Mouse (Mus musculus): ENCODE results near the gene Fbxw8.

The Fbxw8 gene

DNA sequence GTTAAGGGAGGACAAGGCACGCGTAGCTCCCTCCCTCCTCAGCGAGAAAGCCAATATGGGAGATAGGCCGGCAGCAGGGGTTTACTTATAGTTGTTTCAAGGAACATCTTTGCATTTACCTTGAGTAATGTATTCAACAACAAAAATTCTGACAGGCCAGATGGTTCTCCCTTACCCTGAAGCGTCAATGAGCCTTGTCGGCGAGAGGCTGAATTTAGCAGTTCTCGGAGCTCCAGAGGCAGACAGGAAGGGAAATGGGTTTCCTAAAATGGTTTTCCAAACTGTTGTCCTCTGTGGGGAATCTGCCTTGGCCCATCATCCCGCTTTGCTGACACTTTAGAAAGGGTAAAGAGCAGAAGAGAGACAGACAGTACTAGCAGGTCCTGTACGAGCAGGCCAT, 48.6 kb downstream of the Fbxw8 start:
- DNase-seq (ENCODE audit: low spot score) = no peak

DNA sequence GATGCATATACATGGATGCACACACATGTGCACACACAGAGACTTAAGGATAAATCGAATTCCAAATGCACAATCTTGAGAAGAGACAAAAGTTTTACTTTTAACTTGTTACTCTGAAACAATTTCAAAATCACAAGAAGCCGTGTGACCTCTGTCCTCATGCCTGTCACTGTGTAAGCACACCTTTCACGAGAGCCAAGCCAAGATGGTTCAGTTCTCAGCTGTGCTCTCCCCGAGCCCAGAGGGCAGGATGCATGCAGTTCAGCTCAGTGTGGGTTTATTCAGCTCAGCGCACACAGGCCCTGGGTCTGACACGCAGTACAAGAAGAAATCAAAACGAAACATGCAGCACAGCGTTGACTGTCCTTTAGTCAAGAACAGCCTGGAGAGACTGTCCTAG, 49.7 kb downstream of the Fbxw8 start:
- DNase-seq (ENCODE audit: low spot score) = no peak

DNA sequence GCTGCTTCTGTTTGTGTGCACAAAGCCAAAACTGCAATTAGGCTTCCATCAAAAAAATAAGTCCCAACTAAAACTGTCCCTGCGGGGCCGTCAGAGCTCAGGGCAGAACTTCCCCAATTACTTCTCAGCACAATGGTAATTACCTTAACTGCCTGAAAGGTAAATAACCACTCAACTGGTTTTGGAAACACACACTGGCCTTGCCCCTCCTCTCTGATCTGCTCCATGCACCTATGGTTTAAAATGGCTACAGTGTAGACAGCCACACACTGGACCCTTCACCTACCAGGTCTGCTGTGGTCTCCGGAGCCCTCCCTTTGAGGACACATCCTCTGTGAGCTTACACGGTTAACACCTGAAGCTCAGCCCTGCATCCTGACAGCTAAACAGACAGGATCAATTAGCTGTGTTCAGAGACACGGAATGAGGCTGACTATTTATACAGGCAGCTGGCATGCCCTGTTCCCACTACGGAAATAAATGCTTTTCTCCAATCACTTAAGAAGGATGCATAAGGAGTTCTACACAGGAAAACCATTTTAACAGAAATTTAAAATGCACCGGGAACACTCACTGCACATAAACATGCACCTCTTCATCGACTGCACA, 55.3 kb downstream of the Fbxw8 start:
- DNase-seq (ENCODE audit: low spot score) = no peak

DNA sequence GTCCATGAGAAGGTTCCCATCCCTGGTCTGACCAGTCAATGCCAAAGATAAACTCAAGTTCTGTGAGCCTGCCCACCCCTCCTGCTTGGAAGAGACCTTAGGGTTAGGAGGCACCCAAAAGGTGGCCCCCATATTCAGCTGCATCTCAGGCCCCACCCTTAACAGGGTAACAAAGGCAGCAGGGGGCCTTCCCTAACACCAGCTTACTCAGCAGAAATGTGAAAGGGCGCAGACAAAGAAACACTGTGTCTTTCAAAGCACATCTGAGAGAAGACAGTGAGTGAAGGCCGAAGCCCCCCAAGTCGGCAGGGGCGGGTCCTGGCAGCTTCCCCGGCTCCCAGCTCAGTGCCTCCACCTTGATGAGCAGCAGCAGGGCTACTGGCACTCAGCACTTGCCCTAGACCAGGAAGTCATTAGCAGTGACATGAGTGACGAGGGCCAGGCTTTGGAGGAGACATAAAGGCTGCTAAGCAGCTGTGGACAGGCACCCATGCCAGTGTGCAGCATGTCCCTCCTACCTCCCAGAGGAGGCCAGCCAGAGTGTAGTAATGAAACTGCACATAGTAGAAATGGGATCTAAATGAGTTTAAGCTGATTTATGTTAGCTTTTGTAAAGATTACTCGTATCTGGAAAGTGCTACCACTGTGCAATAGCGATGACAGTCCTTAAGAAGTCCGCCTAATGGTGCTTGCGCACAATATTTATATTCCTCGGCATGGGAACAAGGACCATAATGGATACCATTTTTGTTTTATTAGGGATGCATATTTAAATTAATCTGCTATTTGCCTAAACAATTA, 56.0 kb downstream of the Fbxw8 start:
- no peak for DNase-seq (ENCODE audit: low spot score)

DNA sequence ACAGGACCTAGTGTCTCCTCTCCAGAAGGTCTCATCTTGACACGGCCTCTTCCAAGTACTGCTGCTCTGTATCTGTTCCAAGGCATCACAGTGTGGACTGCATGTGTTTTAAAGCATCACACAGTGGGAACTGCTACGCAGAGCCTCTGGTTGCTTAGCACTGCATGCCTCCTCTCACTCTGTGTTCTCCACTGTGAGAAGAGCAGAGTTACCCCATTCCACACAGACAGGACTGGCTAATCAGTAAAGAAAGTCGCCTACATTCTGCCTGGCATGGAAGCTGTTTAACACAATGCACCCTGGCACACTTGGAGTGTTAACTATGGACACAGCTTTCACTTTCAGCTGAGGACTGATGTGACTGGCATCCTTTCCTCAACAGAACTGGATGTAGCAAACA, 58.9 kb downstream of the Fbxw8 start:
- DNase-seq (ENCODE audit: low spot score) = no peak

DNA sequence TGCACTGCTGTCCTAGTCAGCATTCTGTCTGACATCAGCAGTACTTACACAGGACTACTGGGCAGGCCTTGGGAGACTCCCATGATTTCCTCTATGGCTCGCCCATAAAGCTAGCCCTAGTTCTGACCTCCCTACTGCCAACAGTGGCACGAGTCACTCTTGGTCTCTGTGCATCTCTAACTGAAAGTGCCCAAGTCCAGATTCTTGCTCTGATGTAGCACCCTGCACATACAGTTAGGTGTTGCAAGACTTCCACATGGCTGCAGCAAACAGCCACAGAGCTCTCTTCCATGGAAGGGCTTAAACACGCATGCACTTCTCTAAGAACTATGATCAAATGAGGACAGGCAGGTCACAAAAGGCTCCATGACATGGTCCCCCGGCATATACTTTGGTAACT, 59.4 kb downstream of the Fbxw8 start:
- DNase-seq (ENCODE audit: low spot score) = no peak

DNA sequence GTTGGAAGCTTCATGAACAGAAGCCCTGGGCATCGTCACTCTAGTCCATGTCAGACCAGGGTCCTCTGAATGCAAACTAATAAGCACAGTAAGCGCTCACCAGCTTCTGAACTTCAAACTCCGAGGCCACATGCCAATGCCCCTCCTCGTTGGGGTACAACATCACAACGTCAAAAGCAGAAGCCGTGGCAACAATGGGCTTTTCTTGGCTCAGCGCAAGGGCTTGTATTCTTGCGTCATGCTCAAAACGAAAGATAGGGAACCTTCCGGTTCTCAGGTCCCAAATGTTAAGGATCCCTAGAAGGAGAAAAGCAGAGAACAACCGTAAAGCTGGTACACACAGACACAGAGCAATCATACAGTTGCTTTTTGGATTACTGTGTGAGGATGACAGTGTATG, 59.8 kb downstream of the Fbxw8 start:
- no peak for DNase-seq (ENCODE audit: low spot score)

DNA sequence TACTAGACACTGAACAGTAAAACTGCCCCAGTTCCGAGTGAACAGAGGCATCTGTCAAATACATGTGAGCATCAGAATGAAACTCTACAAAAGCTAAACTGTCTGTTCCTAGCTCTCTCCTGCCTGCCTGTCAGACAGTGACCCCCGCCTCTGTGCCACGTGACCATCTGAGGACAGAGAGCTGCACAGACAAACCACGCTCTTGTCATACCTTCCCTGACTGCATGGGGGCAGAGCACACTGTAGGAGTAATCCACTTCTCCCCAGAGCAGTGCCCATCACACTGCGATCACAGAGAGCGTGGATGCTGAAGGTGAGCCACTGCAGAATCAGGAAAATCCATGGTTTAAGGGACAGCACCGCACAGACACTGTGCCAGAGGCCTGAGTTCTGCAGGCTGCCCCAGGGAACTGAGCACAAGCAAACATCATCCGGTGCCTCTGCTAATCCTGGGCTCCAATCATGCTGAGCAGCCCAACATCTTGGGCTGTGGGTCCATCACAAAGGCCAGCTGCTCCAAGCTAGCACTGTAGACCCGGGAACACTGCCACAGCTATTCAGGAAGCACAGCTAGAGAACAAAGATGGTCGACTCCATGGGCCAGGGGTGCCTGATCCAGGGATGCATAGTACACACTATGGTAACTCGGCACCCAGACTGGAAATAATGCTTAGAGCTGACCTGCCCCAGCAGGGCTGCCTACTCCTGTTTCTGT, 61.8 kb downstream of the Fbxw8 start:
- no peak for DNase-seq (ENCODE audit: low spot score)

DNA sequence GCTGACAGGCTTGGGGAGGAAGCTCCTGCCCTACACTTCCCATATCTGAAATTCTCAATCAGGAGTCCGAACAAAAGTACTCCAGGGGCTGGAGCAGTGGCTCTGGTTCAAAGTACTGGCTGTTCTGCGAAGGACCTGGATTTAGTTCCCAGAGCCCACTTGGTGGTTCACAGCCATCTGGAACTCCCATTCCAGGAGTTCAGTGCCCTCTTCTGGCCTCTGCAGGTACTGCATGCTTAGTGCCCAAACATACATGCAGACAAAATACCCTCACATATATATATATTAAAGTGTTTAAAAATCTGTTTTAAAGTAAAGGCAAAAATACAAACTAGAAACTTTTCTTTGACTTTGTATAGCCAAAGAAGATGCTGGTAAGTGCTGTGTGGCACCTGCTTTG, 64.4 kb downstream of the Fbxw8 start:
- peak; percentile 47 for DNase-seq (ENCODE audit: low spot score)

DNA sequence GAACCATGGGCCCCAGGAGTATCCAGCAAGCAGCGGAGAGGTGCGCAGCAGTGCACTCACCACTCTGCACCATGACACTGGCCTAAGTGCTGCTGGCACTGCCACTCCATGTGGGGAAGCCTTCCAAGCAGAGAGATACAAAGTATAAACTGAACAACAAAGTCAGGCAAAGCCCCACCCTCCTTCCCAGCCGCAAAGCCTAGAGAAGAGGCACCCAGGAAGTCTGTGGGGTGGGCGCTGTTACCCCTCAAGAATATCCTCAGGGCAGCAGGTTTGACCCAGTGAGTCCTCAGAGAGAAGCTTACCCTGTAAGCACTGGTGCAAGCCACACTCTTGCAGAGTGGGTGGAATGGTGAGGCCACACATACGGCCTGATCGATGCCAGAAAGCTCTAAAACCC, 65.2 kb downstream of the Fbxw8 start:
- DNase-seq (ENCODE audit: low spot score) = no peak

DNA sequence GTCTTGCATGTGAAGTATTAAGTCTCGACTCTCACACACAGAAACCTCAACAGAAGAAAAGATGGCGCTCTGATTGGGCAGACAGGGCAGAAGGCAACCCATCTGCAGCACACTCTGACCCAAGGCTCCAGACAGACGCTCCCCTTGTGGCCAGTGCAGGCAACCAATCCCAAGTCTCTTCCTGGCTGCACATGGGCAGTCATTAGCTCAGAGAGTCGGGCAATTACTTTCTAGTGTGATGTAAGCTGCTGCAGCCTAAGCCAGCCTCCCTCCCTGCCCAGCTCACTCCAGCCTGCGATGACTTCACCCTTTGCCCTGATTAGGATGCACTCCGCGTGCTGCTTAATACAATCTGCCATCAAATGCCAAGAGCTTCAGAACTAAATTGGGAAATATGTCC, 66.2 kb downstream of the Fbxw8 start:
- no peak for DNase-seq (ENCODE audit: low spot score)

DNA sequence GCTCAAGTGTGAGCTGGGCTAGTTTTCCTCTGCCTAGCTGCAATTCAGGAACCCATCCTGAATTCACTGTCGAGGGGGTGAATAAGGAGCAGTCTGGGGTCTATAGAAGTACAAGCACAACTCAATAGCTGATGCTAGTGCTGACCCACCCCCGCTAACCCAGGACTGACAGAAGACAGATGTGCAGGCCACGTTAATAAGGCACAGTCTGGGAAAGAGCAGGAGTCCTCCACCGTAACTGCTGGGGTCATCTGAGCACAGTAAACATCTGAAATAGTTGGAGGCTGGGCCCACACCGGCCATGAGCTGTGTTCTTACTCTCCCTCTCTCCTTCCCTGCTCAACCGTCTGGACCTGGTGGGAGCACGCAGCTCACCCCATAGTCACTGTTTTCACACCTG, 68.3 kb downstream of the Fbxw8 start:
- DNase-seq (ENCODE audit: low spot score) = no peak

DNA sequence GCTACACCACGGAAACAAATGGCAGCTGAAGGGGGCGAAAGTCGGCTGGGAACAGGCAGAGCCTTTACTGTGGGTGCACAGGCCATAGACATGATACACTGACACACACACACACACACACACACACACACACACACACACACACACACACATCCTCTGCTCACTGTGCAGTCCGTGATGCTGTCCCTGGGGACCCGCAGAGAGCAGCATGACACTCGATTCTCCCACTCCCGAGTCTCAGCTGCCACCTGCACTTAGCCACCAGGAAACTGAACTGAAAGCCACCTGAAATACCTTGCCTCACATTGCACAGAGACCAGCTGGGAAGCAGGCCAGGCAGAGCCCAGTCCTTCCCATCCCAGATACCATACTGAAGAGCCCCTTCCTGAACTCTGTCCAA, 70.0 kb downstream of the Fbxw8 start:
- no peak for DNase-seq (ENCODE audit: low spot score)

DNA sequence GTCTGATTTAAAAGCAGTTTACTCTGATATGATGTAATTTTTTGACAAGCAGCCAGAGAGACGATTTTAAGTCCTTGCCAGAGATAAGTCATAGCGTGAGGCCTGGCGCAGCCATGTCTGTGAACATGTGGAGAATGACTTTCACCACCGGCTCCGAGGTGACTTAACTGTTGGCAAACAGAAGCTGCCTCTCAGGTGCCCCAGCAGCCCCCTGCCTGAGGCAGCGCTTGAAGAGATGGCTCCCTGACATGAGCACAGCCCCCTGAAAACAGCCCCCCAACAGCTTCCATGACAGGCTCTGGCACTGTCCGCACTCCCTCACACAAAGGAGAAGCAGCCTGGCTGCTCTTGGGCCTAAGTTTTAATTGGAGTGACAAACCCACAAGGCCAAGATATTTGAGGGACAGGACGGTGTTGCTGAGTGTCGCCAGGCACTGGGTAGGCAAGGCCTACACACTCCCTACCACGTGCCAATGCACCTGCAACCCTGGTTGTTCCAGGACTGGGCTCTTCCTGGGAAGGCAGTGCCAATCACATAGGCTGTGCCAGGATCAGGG, 71.0 kb downstream of the Fbxw8 start:
- DNase-seq (ENCODE audit: low spot score) = no peak

DNA sequence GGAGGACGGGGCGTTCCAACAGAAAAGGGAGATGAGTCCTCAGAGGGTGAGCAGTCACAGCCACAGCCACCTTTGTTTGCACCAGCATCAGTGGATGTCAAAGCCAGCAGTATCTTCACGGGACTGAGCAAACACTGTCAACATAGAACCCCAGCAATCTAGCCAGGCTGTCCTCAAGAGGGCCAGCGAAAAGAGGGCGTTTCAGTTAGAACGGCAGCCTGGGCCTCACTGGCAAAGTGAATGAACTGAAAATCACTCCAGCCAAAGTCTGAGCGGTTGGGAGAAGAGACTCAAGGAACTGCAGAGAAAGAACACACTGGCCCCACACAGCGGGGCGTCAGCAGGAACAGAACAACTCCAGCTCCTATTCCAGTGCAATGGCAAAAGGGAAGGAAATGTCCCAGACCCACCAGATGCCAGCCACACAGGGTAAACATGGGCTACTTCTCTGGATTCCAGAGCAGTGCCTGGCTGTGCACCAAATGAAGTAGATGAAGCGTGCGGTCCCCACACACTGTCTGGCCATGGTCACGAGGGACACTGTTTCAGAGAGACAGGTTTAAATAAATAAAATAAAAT, 72.1 kb downstream of the Fbxw8 start:
- DNase-seq (ENCODE audit: low spot score) = no peak

DNA sequence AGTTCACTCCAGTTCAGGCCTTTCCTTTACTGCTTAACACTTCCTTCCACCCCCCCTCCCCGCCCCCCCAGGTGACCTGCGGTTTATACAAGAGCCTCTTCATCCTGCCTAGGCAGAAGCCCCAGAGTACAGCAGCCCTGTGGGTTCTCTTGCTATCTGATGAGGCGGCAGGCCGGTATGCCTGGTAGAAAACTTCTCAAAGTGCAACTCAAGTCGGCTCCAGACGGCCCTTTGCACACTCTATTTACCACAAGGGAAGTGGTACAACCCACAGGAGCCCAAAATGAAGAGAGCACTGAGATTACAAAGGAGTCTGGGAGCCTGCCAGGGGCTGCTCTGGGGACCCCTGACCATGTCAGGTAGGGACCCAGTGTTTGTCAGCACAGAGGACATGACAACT, 73.3 kb downstream of the Fbxw8 start:
- peak; percentile 78 for DNase-seq (ENCODE audit: low spot score)

DNA sequence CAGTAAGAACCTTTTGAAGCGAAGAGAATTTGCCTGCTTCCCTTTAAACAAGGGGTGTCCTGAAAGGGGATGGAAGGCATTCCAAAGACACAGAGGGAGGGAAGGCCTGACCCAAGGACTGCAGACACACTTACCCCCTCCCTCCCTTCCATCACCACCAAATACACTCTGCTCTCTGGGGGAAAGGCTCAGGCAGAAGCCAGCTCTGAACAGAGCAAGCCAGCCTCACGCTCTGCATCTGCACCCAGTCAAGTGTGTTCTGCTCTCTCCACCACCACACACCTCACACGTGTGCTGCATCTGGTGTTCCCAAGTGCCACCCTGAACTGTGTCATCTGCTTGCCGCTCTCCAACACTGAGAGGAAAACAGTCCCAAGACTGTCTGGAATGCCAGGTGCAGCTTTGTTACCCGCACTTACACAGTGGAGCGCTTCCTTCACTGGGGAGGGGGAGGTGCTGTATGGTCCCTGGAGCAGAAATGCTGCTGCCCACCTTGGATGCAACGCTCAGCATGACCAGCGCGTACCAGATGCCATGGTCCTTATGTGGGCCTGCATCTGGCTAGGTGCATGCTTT, 73.8 kb downstream of the Fbxw8 start:
- DNase-seq (ENCODE audit: low spot score) = no peak

DNA sequence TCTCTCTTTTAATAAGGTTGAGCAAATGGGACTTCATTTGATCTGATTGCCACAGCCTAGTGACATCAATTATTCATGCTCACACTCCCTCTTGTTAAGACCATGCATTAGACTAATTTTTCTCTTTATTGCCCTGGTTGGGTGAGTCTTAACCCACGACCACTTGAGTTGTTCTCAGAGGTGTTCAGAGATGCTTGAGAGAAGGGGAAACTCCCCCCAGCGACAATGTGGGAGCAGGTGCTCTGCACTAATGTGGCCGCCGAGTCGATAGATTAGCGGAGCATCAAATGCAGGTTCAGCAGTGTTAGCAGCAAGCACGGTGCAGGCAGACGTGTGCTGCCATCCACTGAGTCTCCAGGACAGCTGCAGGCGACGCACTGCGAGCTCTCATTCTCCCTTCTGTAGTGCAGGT, 75.4 kb downstream of the Fbxw8 start:
- DNase-seq (ENCODE audit: low spot score) = no peak

DNA sequence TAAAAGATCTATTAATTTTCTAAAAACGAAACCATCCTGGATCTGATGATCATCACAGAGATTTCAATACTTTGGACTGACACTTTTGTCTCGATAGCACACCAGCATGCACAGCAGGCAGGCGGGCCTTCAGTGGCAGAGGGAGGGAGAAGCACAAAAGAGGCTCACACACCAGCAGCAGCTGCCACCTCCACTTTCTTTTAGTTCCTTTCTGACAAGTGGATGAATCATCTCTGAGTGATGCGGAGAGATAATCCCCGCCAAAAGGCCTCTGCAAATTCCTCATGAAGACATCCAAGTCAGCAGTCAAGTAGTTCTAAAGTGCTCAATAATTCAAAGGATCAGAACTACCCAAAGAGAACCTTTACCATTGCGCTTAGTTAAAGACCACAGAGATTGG, 75.9 kb downstream of the Fbxw8 start:
- no peak for DNase-seq (ENCODE audit: low spot score)

DNA sequence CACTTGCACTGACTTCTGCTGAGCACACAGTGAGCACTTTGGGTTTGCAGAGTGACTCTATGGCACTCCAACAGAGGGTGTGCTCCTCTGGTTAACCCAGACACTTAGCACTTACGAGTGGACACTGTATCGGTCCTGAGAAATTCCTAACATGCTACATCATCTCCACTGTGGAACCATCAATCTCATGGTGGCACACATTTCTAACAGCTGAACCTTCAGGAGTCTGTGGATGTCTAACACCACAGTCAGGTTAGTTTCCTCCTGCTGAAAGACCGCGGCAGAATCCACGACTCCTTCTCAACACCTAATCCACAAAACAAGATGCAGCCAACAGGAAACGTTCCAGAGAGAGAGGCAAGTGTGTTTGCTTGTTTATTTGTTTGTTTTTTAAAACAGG, 76.7 kb downstream of the Fbxw8 start:
- DNase-seq (ENCODE audit: low spot score) = no peak

DNA sequence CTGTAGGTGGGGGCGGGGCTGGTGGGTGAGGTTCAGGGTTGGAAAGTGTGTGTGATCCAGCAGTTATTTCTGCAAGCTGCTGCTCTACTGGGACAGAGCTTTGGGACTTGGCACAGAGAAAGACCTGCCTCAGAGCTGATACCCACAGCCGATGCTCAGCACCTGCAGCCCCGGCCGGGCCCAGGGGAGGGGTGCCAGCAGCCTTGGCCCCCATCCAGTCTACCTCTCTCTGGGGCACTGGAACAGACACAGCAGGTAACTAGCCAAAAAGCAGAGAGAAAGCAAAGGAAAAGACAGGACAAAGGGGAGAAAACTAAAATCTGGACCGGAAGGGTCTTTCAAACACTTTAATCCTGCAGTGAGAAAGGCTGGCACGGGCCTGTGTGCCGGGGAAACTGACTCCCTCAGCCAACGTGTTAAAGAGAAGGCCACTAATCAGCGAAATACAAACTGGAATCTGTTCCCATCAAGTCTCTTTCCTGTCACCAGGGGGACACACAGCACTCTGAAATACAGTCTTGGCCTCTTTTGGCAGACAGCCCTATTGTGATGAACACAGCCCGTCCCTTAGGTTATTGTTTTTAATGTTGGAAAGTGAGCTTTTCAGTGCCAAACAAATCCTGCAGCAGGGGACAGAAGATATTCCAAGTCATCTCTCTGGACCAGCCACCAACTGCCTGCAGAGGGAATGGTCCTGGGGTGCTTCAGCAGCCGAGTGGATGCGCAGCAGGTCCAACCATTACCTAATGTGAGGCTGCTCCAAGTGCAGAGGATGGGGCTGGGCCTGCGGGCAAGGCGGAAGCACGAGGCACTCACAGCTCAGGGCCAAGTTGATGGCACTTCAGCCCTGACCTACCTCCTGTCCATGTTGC, 78.3 kb downstream of the Fbxw8 start:
- no peak for DNase-seq (ENCODE audit: low spot score)
